Mouse (Mus musculus): ENCODE data around the gene Plekhb2. TPM values are rescaled to one million over a fixed set of nuclear protein-coding genes. Genes with fewer than 3 reads are reported as not detected.

Plekhb2 gene
- polyA plus RNA-seq, 1 experiment from 2014 or later: 11.6 TPM

- no peak for ATAC-seq (ENCODE audit: insufficient number of reproducible peaks, insufficient read depth, low FRiP score, low TSS enrichment, low read depth)
- Histone ChIP-seq H3K4me3 (no peak overlapping the region), H3K4me1 (no peaks in the 10 kb centered on the region), H3K27me3 (no peaks in the 10 kb centered on the region), H3K9ac (no peak overlapping the region), H3K4me2 (no peak overlapping the region), H3K27ac (no peak overlapping the region), H3K9me3 (no peaks in the 10 kb centered on the region), H3K36me3 (peaks cover 93% of the 10 kb centered on the region)
- 93% methylated on average over 6 of the region's 6 CpGs for WGBS
Observed at GRCm38 (mm10) chr1:34819225-34819910, 30.4 kb upstream of the Plekhb2 start.

GRCm38 (mm10) chr1:34821411-34821810, 28.4 kb upstream of the Plekhb2 start:
- Histone ChIP-seq H3K27me3 (no peaks in the 10 kb centered on the region), H3K9me3 (no peaks in the 10 kb centered on the region), H3K4me3 (no peak overlapping the region), H3K36me3 (peaks cover 89% of the 10 kb centered on the region), H3K27ac (no peak overlapping the region), H3K4me1 (no peaks in the 10 kb centered on the region), H3K9ac (no peak overlapping the region), H3K4me2 (no peak overlapping the region)
- ATAC-seq (ENCODE audit: insufficient number of reproducible peaks, insufficient read depth, low FRiP score, low TSS enrichment, low read depth): no peak
- WGBS: 94% methylated on average over 2 of the region's 2 CpGs

GRCm38 (mm10) chr1:34822003-34822402, 27.8 kb upstream of the Plekhb2 start:
- H3K36me3 ChIP-seq: peaks cover 89% of the 10 kb centered on the region
- no peak for ATAC-seq (ENCODE audit: insufficient number of reproducible peaks, insufficient read depth, low FRiP score, low TSS enrichment, low read depth)

GRCm38 (mm10) chr1:34822746-34823145, 27.0 kb upstream of the Plekhb2 start:
- no peaks in the 10 kb centered on the region for H3K4me1 ChIP-seq
- no peaks in the 10 kb centered on the region for H3K9me3 ChIP-seq
- WGBS: 94% methylated on average over 7 of the region's 7 CpGs
- ATAC-seq (ENCODE audit: insufficient number of reproducible peaks, insufficient read depth, low FRiP score, low TSS enrichment, low read depth): no peak
- H3K36me3 ChIP-seq: peaks cover 89% of the 10 kb centered on the region
- no peak overlapping the region for H3K4me3 ChIP-seq
- no peaks in the 10 kb centered on the region for H3K27me3 ChIP-seq
- no peak overlapping the region for H3K9ac ChIP-seq
- no peak overlapping the region for H3K4me2 ChIP-seq
- H3K27ac ChIP-seq: no peak overlapping the region

More at GRCm38 (mm10) chr1:34822003-34822402, 27.8 kb upstream of the Plekhb2 start:
- no peaks in the 10 kb centered on the region for H3K9me3 ChIP-seq
- H3K4me1 ChIP-seq: no peaks in the 10 kb centered on the region
- no peak overlapping the region for H3K4me3 ChIP-seq
- H3K27me3 ChIP-seq: no peaks in the 10 kb centered on the region
- WGBS: 91% methylated on average over 7 of the region's 7 CpGs
- H3K27ac ChIP-seq: no peak overlapping the region
- H3K4me2 ChIP-seq: no peak overlapping the region
- no peak overlapping the region for H3K9ac ChIP-seq

- H3K4me3 ChIP-seq: no peak overlapping the region
- no peaks in the 10 kb centered on the region for H3K4me1 ChIP-seq
- no peak for ATAC-seq (ENCODE audit: insufficient number of reproducible peaks, insufficient read depth, low FRiP score, low TSS enrichment, low read depth)
- H3K36me3 ChIP-seq: peaks cover 89% of the 10 kb centered on the region
- H3K9me3 ChIP-seq: no peaks in the 10 kb centered on the region
- H3K4me2 ChIP-seq: no peak overlapping the region
- H3K27ac ChIP-seq: no peak overlapping the region
- H3K27me3 ChIP-seq: no peaks in the 10 kb centered on the region
- H3K9ac ChIP-seq: no peak overlapping the region
- WGBS: 93% methylated on average over 6 of the region's 6 CpGs
Observed at GRCm38 (mm10) chr1:34823353-34823752, 26.4 kb upstream of the Plekhb2 start.

GRCm38 (mm10) chr1:34824208-34824607, 25.6 kb upstream of the Plekhb2 start:
- H3K36me3 ChIP-seq: peaks cover 88% of the 10 kb centered on the region
- WGBS: 88% methylated on average over 8 of the region's 8 CpGs

GRCm38 (mm10) chr1:34825909-34826308, 23.9 kb upstream of the Plekhb2 start:
- H3K4me2 ChIP-seq: no peak overlapping the region
- H3K9ac ChIP-seq: no peak overlapping the region
- peaks cover 73% of the 10 kb centered on the region for H3K36me3 ChIP-seq
- ATAC-seq (ENCODE audit: insufficient number of reproducible peaks, insufficient read depth, low FRiP score, low TSS enrichment, low read depth): no peak
- H3K4me1 ChIP-seq: peaks cover 11% of the 10 kb centered on the region
- 88% methylated on average over 9 of the region's 9 CpGs for WGBS
- no peak overlapping the region for H3K27ac ChIP-seq
- H3K4me3 ChIP-seq: no peak overlapping the region
- H3K27me3 ChIP-seq: no peaks in the 10 kb centered on the region
- no peaks in the 10 kb centered on the region for H3K9me3 ChIP-seq

More at GRCm38 (mm10) chr1:34824208-34824607, 25.6 kb upstream of the Plekhb2 start:
- Histone ChIP-seq H3K4me1 (no peaks in the 10 kb centered on the region; the same call in 1 of the 2 replicates), H3K4me2 (no peak overlapping the region), H3K9me3 (no peaks in the 10 kb centered on the region), H3K27me3 (no peaks in the 10 kb centered on the region), H3K9ac (no peak overlapping the region), H3K27ac (no peak overlapping the region), H3K4me3 (no peak overlapping the region)
- ATAC-seq (ENCODE audit: insufficient number of reproducible peaks, insufficient read depth, low FRiP score, low TSS enrichment, low read depth): no peak

- peaks cover 61% of the 10 kb centered on the region for H3K36me3 ChIP-seq
- no peak overlapping the region for H3K9ac ChIP-seq
- no peak for ATAC-seq (ENCODE audit: insufficient number of reproducible peaks, insufficient read depth, low FRiP score, low TSS enrichment, low read depth)
- no peak overlapping the region for H3K4me2 ChIP-seq
- H3K4me1 ChIP-seq: peaks cover 15% of the 10 kb centered on the region
- no peaks in the 10 kb centered on the region for H3K27me3 ChIP-seq
- no peaks in the 10 kb centered on the region for H3K9me3 ChIP-seq
- 86% methylated on average over 7 of the region's 7 CpGs for WGBS
- H3K27ac ChIP-seq: no peak overlapping the region
- H3K4me3 ChIP-seq: no peak overlapping the region
Observed at GRCm38 (mm10) chr1:34827900-34828299, 21.9 kb upstream of the Plekhb2 start.

- Histone ChIP-seq H3K27me3 (no peaks in the 10 kb centered on the region), H3K4me1 (peaks cover 18% of the 10 kb centered on the region), H3K36me3 (peaks cover 53% of the 10 kb centered on the region), H3K4me3 (no peak overlapping the region), H3K9ac (no peak overlapping the region), H3K9me3 (no peaks in the 10 kb centered on the region), H3K27ac (no peak overlapping the region), H3K4me2 (no peak overlapping the region)
- WGBS: 87% methylated on average over 5 of the region's 5 CpGs
- ATAC-seq (ENCODE audit: insufficient number of reproducible peaks, insufficient read depth, low FRiP score, low TSS enrichment, low read depth): no peak
Observed at GRCm38 (mm10) chr1:34828528-34829294, 21.1 kb upstream of the Plekhb2 start.

GRCm38 (mm10) chr1:34830934-34831333, 18.8 kb upstream of the Plekhb2 start:
- WGBS: 68% methylated on average over 2 of the region's 2 CpGs
- no peak overlapping the region for H3K9ac ChIP-seq
- H3K4me2 ChIP-seq: no peak overlapping the region
- peaks cover 50% of the 10 kb centered on the region for H3K36me3 ChIP-seq
- no peaks in the 10 kb centered on the region for H3K27me3 ChIP-seq
- peaks cover 21% of the 10 kb centered on the region for H3K4me1 ChIP-seq
- no peaks in the 10 kb centered on the region for H3K9me3 ChIP-seq
- no peak overlapping the region for H3K27ac ChIP-seq
- H3K4me3 ChIP-seq: no peak overlapping the region
- ATAC-seq (ENCODE audit: insufficient number of reproducible peaks, insufficient read depth, low FRiP score, low TSS enrichment, low read depth): no peak

GRCm38 (mm10) chr1:34831381-34831780, 18.4 kb upstream of the Plekhb2 start:
- no peak overlapping the region for H3K4me2 ChIP-seq
- H3K27ac ChIP-seq: no peak overlapping the region
- WGBS: 55% methylated on average over 1 of the region's 1 CpGs
- no peak overlapping the region for H3K9ac ChIP-seq
- no peak for ATAC-seq (ENCODE audit: insufficient number of reproducible peaks, insufficient read depth, low FRiP score, low TSS enrichment, low read depth)
- peaks cover 49% of the 10 kb centered on the region for H3K36me3 ChIP-seq
- H3K4me3 ChIP-seq: no peak overlapping the region
- H3K27me3 ChIP-seq: no peaks in the 10 kb centered on the region
- peaks cover 21% of the 10 kb centered on the region for H3K4me1 ChIP-seq
- H3K9me3 ChIP-seq: no peaks in the 10 kb centered on the region

GRCm38 (mm10) chr1:34834904-34835303, 14.9 kb upstream of the Plekhb2 start:
- Histone ChIP-seq H3K4me3 (no peak overlapping the region), H3K36me3 (peaks cover 24% of the 10 kb centered on the region), H3K9me3 (no peaks in the 10 kb centered on the region), H3K4me1 (peaks cover 35% of the 10 kb centered on the region), H3K9ac (no peak overlapping the region), H3K27me3 (no peaks in the 10 kb centered on the region), H3K27ac (no peak overlapping the region), H3K4me2 (no peak overlapping the region)
- WGBS: 88% methylated on average over 2 of the region's 2 CpGs
- ATAC-seq (ENCODE audit: insufficient number of reproducible peaks, insufficient read depth, low FRiP score, low TSS enrichment, low read depth): no peak
